In the genomic region with DNA sequence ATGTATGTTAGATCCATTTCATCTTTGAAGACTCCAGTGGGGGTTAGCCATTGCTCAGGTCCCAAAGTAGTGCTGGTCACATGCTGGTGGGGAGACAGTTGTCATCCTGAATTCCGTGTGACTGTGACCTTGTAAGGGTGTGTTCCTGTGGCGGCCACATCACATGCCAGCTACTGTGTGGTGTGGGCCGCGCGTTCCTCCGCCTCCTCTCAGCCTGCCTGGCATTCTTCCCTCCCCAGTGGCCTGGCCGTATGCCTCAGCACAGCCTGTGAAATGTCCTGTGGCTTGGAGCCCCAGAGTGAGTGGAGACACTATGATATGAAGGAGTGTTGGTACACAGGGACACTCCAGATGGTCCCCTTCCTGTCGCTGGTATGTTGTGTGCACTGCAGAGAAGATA, we compare ENCODE assay signal across 8 mouse cellular contexts. TPM values are rescaled to one million over a fixed set of nuclear protein-coding genes. Genes with fewer than 3 reads are reported as not detected.
DNase-seq lines count a peak whose midpoint lies in the region; ATAC-seq and TF ChIP-seq lines count a peak whose summit lies in the region.

No protein-coding gene starts in this region.

- TF ChIP-seq EP300 in stomach, postnatal 0 days (optimal IDR thresholded peaks at IDR 0.05), result no peak

- H3K4me2 ChIP-seq in heart, embryonic 15.5 days, result no peak overlapping the region
- no peak overlapping the region for H3K4me2 ChIP-seq in stomach, postnatal 0 days (replicated peaks; ENCODE audit: low read depth)
- H3K4me2 ChIP-seq in midbrain, embryonic 16.5 days (ENCODE audit: low read length), result no peak overlapping the region

- TF ChIP-seq CTCF in stomach, postnatal 0 days (IDR thresholded peaks at IDR 0.05; ENCODE audit: low read depth), result no peak

- H3K9ac ChIP-seq in heart, embryonic 15.5 days, result no peak overlapping the region
- H3K9ac ChIP-seq in stomach, postnatal 0 days (ENCODE audit: low read length), result no peak overlapping the region
- no peak overlapping the region for H3K9ac ChIP-seq in midbrain, embryonic 16.5 days (ENCODE audit: low read depth, low read length)

- peak overlapping the region; percentile 91 for H3K27ac ChIP-seq in heart, embryonic 15.5 days
- no peak overlapping the region for H3K27ac ChIP-seq in stomach, postnatal 0 days (replicated peaks)
- no peak overlapping the region for H3K27ac ChIP-seq in forebrain, embryonic 10.5 days
- no peak overlapping the region for H3K27ac ChIP-seq in midbrain, embryonic 16.5 days (ENCODE audit: low read length)

- peak; percentile 75 for DNase-seq in layer of hippocampus, adult 11-12 months (ENCODE audit: low spot score)
- DNase-seq in layer of hippocampus, adult 9-10 months (ENCODE audit: low spot score), result no peak
- DNase-seq in cerebellum, adult 9-11 months, result peak; percentile 93
- DNase-seq in left cerebral cortex, postnatal 25 days (ENCODE audit: low spot score in 2 of 2), result peak; percentile 29 to 36
- DNase-seq in stomach, postnatal 0 days (ENCODE audit: low spot score), result no peak
- DNase-seq in forebrain, embryonic 10.5 days (ENCODE audit: extremely low spot score, low spot score), result no peak

- H3K9me3 ChIP-seq in heart, embryonic 15.5 days (replicated peaks), result no peaks in the 10 kb centered on the region
- H3K9me3 ChIP-seq in stomach, postnatal 0 days (ENCODE audit: control insufficient read depth, low read length), result no peaks in the 10 kb centered on the region
- H3K9me3 ChIP-seq in forebrain, embryonic 10.5 days, result no peaks in the 10 kb centered on the region
- no peaks in the 10 kb centered on the region for H3K9me3 ChIP-seq in midbrain, embryonic 16.5 days (replicated peaks; ENCODE audit: control insufficient read depth, low read length, poor library complexity, severe bottlenecking)

- H3K27me3 ChIP-seq in heart, embryonic 15.5 days, result no peaks in the 10 kb centered on the region
- no peaks in the 10 kb centered on the region for H3K27me3 ChIP-seq in stomach, postnatal 0 days (ENCODE audit: control insufficient read depth, insufficient read depth, low read length)
- no peaks in the 10 kb centered on the region for H3K27me3 ChIP-seq in forebrain, embryonic 10.5 days (ENCODE audit: poor library complexity, severe bottlenecking)
- H3K27me3 ChIP-seq in midbrain, embryonic 16.5 days (ENCODE audit: control insufficient read depth, insufficient read depth, low read depth, low read length), result no peaks in the 10 kb centered on the region; the same call in 1 of the 2 replicates

- no peaks in the 10 kb centered on the region for H3K36me3 ChIP-seq in heart, embryonic 15.5 days
- no peaks in the 10 kb centered on the region for H3K36me3 ChIP-seq in stomach, postnatal 0 days (ENCODE audit: control insufficient read depth, insufficient read depth, low read length)
- H3K36me3 ChIP-seq in forebrain, embryonic 10.5 days (replicated peaks), result no peaks in the 10 kb centered on the region
- H3K36me3 ChIP-seq in midbrain, embryonic 16.5 days (ENCODE audit: control insufficient read depth, insufficient read depth, low read length), result no peaks in the 10 kb centered on the region

- no peak overlapping the region for H3K4me3 ChIP-seq in heart, embryonic 15.5 days
- no peak overlapping the region for H3K4me3 ChIP-seq in stomach, postnatal 0 days (ENCODE audit: low read depth, low read length)
- no peak overlapping the region for H3K4me3 ChIP-seq in forebrain, embryonic 10.5 days
- H3K4me3 ChIP-seq in midbrain, embryonic 16.5 days (ENCODE audit: low read depth, low read length), result no peak overlapping the region

- intact Hi-C loops in left cerebral cortex, postnatal 25 days (cut with DNase I), result no loop called here

- peaks cover 96% of the 10 kb centered on the region for H3K4me1 ChIP-seq in heart, embryonic 15.5 days (replicated peaks)
- peaks cover 22% of the 10 kb centered on the region for H3K4me1 ChIP-seq in stomach, postnatal 0 days (replicated peaks; ENCODE audit: control insufficient read depth, insufficient read depth)
- peaks cover 47% of the 10 kb centered on the region for H3K4me1 ChIP-seq in forebrain, embryonic 10.5 days
- H3K4me1 ChIP-seq in midbrain, embryonic 16.5 days (ENCODE audit: control insufficient read depth, insufficient read depth, low read length), result peaks cover 20% of the 10 kb centered on the region; the same call in 1 of the 2 replicates

- 21% methylated on average over 8 of the region's 8 CpGs for WGBS in heart, embryonic 15.5 days
- WGBS in stomach, postnatal 0 days, result 67% methylated on average over 8 of the region's 8 CpGs
- whole genome bisulfite sequencing in forebrain, embryonic 10.5 days, result 91% methylated on average over 8 of the region's 8 CpGs
- 87% methylated on average over 8 of the region's 8 CpGs for WGBS in midbrain, embryonic 16.5 days

- peak; percentile 82 for ATAC-seq in heart, embryonic 15.5 days (replicated peaks; ENCODE audit: insufficient number of reproducible peaks, insufficient read depth, low FRiP score, low read depth)
- no peak for ATAC-seq in stomach, postnatal 0 days (ENCODE audit: low FRiP score, low TSS enrichment)
- no peak for ATAC-seq in midbrain, embryonic 16.5 days

RNA-seq across cellular contexts. Expression of a gene that starts 29.3 kb away (rescaled TPM):
- polyA plus RNA-seq in heart, embryonic 15.5 days (2015; fragmentation: Nextera tagmentation; extraction: Ambion mirVana), result 23.9 and 30.7 TPM in 2 replicates
- total RNA-seq in left cerebral cortex, postnatal 25 days (2021), result 10 to 100 TPM; 15.2 to 16.1 TPM
- polyA plus RNA-seq in stomach, postnatal 0 days (2015; fragmentation: Nextera tagmentation; extraction: Ambion mirVana), result 24.0 and 26.4 TPM in 2 replicates
- 107 and 111 TPM in 2 replicates for polyA plus RNA-seq in forebrain, embryonic 10.5 days (2016; fragmentation: Nextera tagmentation; extraction: Ambion mirVana)
- polyA plus RNA-seq in midbrain, embryonic 16.5 days (2015; fragmentation: Nextera tagmentation; extraction: Ambion mirVana), result 23.5 and 24.1 TPM in 2 replicates

Comparison
In these comparisons a context has a peak if more than half of its experiments do, and no peak if none do; other contexts are left out.
1. DNase-seq: peak in layer of hippocampus, adult 11-12 months (single experiment), cerebellum, adult 9-11 months (single experiment) and left cerebral cortex, postnatal 25 days (2 of 2); none in layer of hippocampus, adult 9-10 months (single experiment), stomach, postnatal 0 days (single experiment) and forebrain, embryonic 10.5 days (single experiment).